Mouse (Mus musculus): ENCODE measurements at regions not wholly inside any gene's neighbourhood (a gene's known extent, or its start where the extent isn't known, plus 50 kb on each side); places are given as distances from the start of the nearest gene placed in this dataset.

- TF ChIP-seq CTCF (IDR thresholded peaks at IDR 0.05; ENCODE audit: insufficient read depth, low read depth, low read length) (no peak), POLR2A (IDR thresholded peaks at IDR 0.05; ENCODE audit: insufficient read depth, low read depth, low read length) (no peak)
Measured at GRCm38 (mm10) chr3:42235515-42235914, 493.1 kb downstream of the D3Ertd751e start.

Measured in olfactory bulb, adult 2 months (tissue).